Mouse (Mus musculus) brain, embryonic 14.5 days (tissue): ENCODE measurements around the gene Mslnl.
A peak's percentile ranks its signal among the peaks of the same experiment; 100 is the strongest.

ENCODE experiments used
- CTCF ChIP-seq: fragments of 200-500 bp; IDR thresholded peaks from 2 replicates; pipeline ENCODE4 v1.5.1; 2012; ENCODE audit warnings: inconsistent platforms, mild to moderate bottlenecking, moderate library complexity, borderline replicate concordance; ENCODE audit not compliant: insufficient read depth, insufficient read length; ENCODE audit errors: extremely low read depth
- POLR2A ChIP-seq: fragments of 200-500 bp; IDR thresholded peaks from 2 replicates; pipeline ENCODE4 v1.6.1; 2012; ENCODE audit warnings: mild to moderate bottlenecking, inconsistent platforms, borderline replicate concordance; ENCODE audit not compliant: poor library complexity, insufficient read depth, insufficient read length, severe bottlenecking; ENCODE audit errors: extremely low read depth

GRCm38 (mm10) chr17:25791843-25792527, 56.1 kb downstream of the Mslnl start:
- peak; percentile 42; the same call in 1 of the 2 replicates for TF ChIP-seq POLR2A
- TF ChIP-seq CTCF: no peak
